Mouse (Mus musculus): ENCODE results near the gene 1600014C23Rik. TPM values are rescaled to one million over a fixed set of nuclear protein-coding genes. Genes with fewer than 3 reads are reported as not detected.
A peak's percentile ranks its signal among the peaks of the same experiment; 100 is the strongest.

1600014C23Rik gene
- total and polyA plus RNA-seq, 3 experiments, result 0.81 to 2.7 TPM; not detected in 1

DNA sequence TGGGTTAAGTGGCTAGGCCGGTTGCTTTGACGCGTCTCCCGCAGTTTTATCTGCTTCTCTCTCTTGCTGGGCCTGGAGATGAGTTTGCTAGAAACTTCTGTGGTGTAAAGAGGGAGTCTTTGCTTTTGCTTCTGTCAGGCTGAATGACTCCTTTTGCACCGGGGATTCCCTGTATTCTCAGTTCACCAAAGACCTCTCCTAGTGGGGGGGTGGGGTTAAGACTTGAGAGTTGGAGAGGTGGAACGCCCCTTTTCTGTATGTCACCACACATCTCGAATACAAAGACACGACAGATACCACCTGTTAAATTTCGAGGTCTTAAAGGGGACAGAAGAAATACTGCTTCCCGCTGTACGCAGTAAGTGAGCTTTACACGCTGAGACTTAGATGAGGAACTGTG is 46.9 kb downstream of the 1600014C23Rik start, which contains the start of gene Tmem63b:
TSS of gene Tmem63b (minus strand) at position 190 of the 400 bp plus-strand sequence.
- DNase-seq (ENCODE audit: low read depth, low spot score), result peak; percentile 87
- H3K9me3 ChIP-seq (replicated peaks; ENCODE audit: insufficient read depth, low read length), result no peaks in the 10 kb centered on the region
- peak within 1 kb of the TSS; percentile 89 for H3K9ac ChIP-seq (ENCODE audit: control insufficient read depth, low read depth, low read length, poor library complexity, severe bottlenecking)
- H3K36me3 ChIP-seq (ENCODE audit: control insufficient read depth in 1 of 2, insufficient read depth in 2 of 2, low read length in 2 of 2), result peaks cover 0 to 9% of the 10 kb centered on the region in 2 experiments; a peak in 2 of 4 replicates
- TF ChIP-seq JUND (IDR thresholded peaks at IDR 0.05; ENCODE audit: low read depth, low read length) (no peak), E2F4 (IDR thresholded peaks at IDR 0.05; ENCODE audit: borderline replicate concordance, low read depth, low read length) (0 out of 2 replicates have a peak, but pooled peaks have one; percentile 17)
- no peaks in the 10 kb centered on the region for H3K27me3 ChIP-seq (ENCODE audit: control insufficient read depth in 1 of 2, insufficient read depth in 2 of 2, low read length in 2 of 2)
- H3K4me3 ChIP-seq (ENCODE audit: control insufficient read depth in 1 of 2, insufficient read depth in 1 of 2, low read depth in 2 of 2, low read length in 2 of 2), result peak within 1 kb of the TSS; percentile 79 to 84
- H3K27ac ChIP-seq (ENCODE audit: control insufficient read depth, low read depth, low read length), result peak within 1 kb of the TSS; percentile 72
- peaks cover 0 to 19% of the 10 kb centered on the region in 2 experiments; a peak in 3 of 4 replicates for H3K4me1 ChIP-seq (ENCODE audit: control insufficient read depth in 1 of 2, insufficient read depth in 2 of 2, low read length in 2 of 2)
- peaks cover 33% of the 10 kb centered on the region for H3K79me2 ChIP-seq (ENCODE audit: control insufficient read depth, insufficient read depth, low read length, poor library complexity)

DNA sequence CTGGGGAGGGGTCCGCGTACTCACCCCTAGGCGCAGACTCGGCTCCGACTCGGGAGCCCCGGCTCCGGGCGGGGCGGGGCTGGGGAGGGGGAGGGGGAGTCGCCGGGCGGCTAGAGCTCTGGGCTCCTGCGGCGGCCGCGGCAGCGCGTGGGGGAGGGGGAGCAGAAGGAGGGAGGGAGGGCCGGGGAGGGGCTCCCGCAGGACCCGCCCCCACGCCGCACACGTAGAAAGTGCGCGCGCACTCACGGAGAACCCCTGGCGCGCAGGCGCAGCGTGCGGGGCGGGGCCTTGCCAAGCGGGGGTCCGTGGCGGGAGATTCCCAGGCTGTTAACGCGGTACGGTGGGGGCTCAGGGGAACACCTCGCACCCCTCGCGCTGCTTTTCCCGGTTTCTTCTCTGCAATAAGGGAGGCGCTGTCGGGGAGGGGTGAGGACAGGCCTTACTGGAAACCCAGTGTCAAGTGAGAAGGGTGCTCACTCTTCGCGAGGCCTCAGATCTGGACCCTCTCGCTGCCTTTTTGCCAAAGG is 47.5 kb downstream of the 1600014C23Rik start, which contains the start of gene Mrpl14:
TSS of gene Mrpl14 (plus strand) at position 230 of the 527 bp plus-strand sequence.
- no peak for TF ChIP-seq ETS1 (IDR thresholded peaks at IDR 0.05; ENCODE audit: low read depth, low read length)
- TF ChIP-seq CHD1 (IDR thresholded peaks at IDR 0.05; ENCODE audit: low read depth, low read length), result no peak
- no peak for TF ChIP-seq ZKSCAN1 (IDR thresholded peaks at IDR 0.05; ENCODE audit: low read depth, low read length)
- peak; percentile 96 for TF ChIP-seq E2F4 (IDR thresholded peaks at IDR 0.05; ENCODE audit: borderline replicate concordance, low read depth, low read length)
- TF ChIP-seq CHD2 (IDR thresholded peaks at IDR 0.05; ENCODE audit: low read length), result 0 out of 2 replicates have a peak, but pooled peaks have one; percentile 10
- no peak for TF ChIP-seq TAL1 (IDR thresholded peaks at IDR 0.05; ENCODE audit: low read length)
- peak; percentile 51; the same call in 1 of the 2 replicates for TF ChIP-seq POLR2AphosphoS2 (IDR thresholded peaks at IDR 0.05; ENCODE audit: low read length)
- no peak for TF ChIP-seq ZC3H11A (IDR thresholded peaks at IDR 0.05; ENCODE audit: low read depth, low read length)
- peak; percentile 65 for TF ChIP-seq NELFE (IDR thresholded peaks at IDR 0.05; ENCODE audit: low read depth, low read length)
- no peak for TF ChIP-seq ZNF384 (IDR thresholded peaks at IDR 0.05; ENCODE audit: low read depth, low read length)
- TF ChIP-seq MAZ (IDR thresholded peaks at IDR 0.05; ENCODE audit: low read depth, low read length), result peak; percentile 94
- peak; percentile 74 for TF ChIP-seq HCFC1 (IDR thresholded peaks at IDR 0.05; ENCODE audit: low read depth, low read length)
- TF ChIP-seq GATA1 (IDR thresholded peaks at IDR 0.05; ENCODE audit: low read depth, low read length), result peak; percentile 10; the same call in 1 of the 2 replicates
- TF ChIP-seq NRF1 (IDR thresholded peaks at IDR 0.05; ENCODE audit: insufficient read depth, low read depth, low read length, poor library complexity, severe bottlenecking), result peak; percentile 92
- no peak for TF ChIP-seq ELF1 (IDR thresholded peaks at IDR 0.05; ENCODE audit: low read depth, low read length)
- no peak for TF ChIP-seq EP300 (IDR thresholded peaks at IDR 0.05; ENCODE audit: low read depth in 1 of 2, low read length in 2 of 2)
- TF ChIP-seq POLR2A (IDR thresholded peaks at IDR 0.05; ENCODE audit: control insufficient read depth in 1 of 2, insufficient read depth in 1 of 2, low read depth in 1 of 2, low read length in 2 of 2, poor library complexity in 1 of 2), result peak; percentile 50 to 79; a peak in 3 of 4 replicates
- TF ChIP-seq MAX (IDR thresholded peaks at IDR 0.05; ENCODE audit: low read length), result no peak
- peak; percentile 38; the same call in 1 of the 2 replicates for TF ChIP-seq TCF12 (IDR thresholded peaks at IDR 0.05; ENCODE audit: low read depth, low read length)
- TF ChIP-seq USF1 (IDR thresholded peaks at IDR 0.05; ENCODE audit: low read depth, low read length), result no peak
- TF ChIP-seq USF2 (IDR thresholded peaks at IDR 0.05; ENCODE audit: borderline replicate concordance in 1 of 2, insufficient read depth in 1 of 2, low read depth in 1 of 2, low read length in 2 of 2), result no peak
- TF ChIP-seq MEF2A (IDR thresholded peaks at IDR 0.05; ENCODE audit: extremely low read depth, insufficient replicate concordance, low read depth, low read length, poor library complexity, severe bottlenecking), result no peak
- peak; percentile 22; the same call in 1 of the 2 replicates for TF ChIP-seq MXI1 (IDR thresholded peaks at IDR 0.05; ENCODE audit: low read depth, low read length)
- TF ChIP-seq SMC3 (IDR thresholded peaks at IDR 0.05; ENCODE audit: low read depth, low read length), result no peak
- Histone ChIP-seq H3K36me3 (ENCODE audit: control insufficient read depth in 1 of 2, insufficient read depth in 2 of 2, low read length in 2 of 2) (peaks cover 0 to 9% of the 10 kb centered on the region in 2 experiments; a peak in 2 of 4 replicates), H3K27ac (ENCODE audit: control insufficient read depth, low read depth, low read length) (peak within 1 kb of the TSS; percentile 72), H3K4me1 (ENCODE audit: control insufficient read depth in 1 of 2, insufficient read depth in 2 of 2, low read length in 2 of 2) (peaks cover 0 to 19% of the 10 kb centered on the region in 2 experiments; a peak in 3 of 4 replicates), H3K27me3 (ENCODE audit: control insufficient read depth in 1 of 2, insufficient read depth in 2 of 2, low read length in 2 of 2) (no peaks in the 10 kb centered on the region), H3K9me3 (replicated peaks; ENCODE audit: insufficient read depth, low read length) (no peaks in the 10 kb centered on the region), H3K9ac (ENCODE audit: control insufficient read depth, low read depth, low read length, poor library complexity, severe bottlenecking) (peak within 1 kb of the TSS; percentile 89), H3K4me3 (ENCODE audit: control insufficient read depth in 1 of 2, insufficient read depth in 1 of 2, low read depth in 2 of 2, low read length in 2 of 2) (peak within 1 kb of the TSS; percentile 79 to 84), H3K79me2 (ENCODE audit: control insufficient read depth, insufficient read depth, low read length, poor library complexity) (peaks cover 33% of the 10 kb centered on the region)
- peak; percentile 93 for DNase-seq (ENCODE audit: low read depth, low spot score)
